Mouse (Mus musculus) bone marrow macrophage, adult 2 months (primary cell): ENCODE measurements around the gene Cachd1.

Experiments used
- CTCF ChIP-seq: IDR thresholded peaks from 2 replicates; pipeline ENCODE4 v1.5.1; 2012; ENCODE audit warnings: low read depth, mild to moderate bottlenecking, low read length, moderate library complexity
- POLR2A ChIP-seq: IDR thresholded peaks from 2 replicates; pipeline ENCODE4 v1.6.1; 2012; ENCODE audit warnings: mild to moderate bottlenecking, low read depth, low read length, borderline replicate concordance

- no peak for TF ChIP-seq POLR2A
- no peak for TF ChIP-seq CTCF
Observed at GRCm38 (mm10) chr4:101002961-101003360, 226.5 kb downstream of the Cachd1 start.
